Mouse (Mus musculus): ENCODE results near the gene Rln3.

Rln3 gene

DNA sequence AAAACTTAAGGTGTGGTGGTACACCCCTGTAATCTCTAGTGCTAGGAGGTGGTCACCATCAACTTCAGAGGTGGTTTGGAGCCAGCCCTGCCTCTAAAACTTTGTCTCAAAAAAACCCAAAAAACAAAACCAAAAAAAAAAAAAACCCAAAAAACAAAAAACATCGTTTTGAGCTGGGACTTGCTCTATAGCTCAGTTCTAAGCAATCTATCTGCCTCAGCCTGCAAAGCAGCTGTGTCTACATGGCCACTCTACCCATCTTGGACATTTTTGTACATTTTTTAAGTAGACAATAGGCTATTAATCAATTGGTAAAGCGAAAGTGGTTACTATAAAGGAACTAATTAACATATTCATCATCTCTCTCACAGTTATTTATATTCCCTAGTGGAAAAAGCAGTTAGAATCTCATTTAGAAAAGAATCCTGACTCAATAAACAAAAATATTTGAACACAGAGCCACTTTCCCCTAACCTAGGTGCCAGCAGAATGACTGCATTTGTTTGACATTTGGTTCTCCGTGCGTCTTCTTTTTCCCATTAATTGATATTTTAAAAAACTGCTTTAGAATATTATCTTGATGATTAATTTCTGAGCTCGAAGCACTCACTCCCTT lies 20.8 kb upstream of the Rln3 start:
- no peak for DNase-seq (ENCODE audit: low spot score in 2 of 2)

GRCm38 (mm10) chr8:84065037-84065436 lies 20.2 kb upstream of the Rln3 start, which contains the start of gene Gm10643:
Gene Gm10643, minus strand, starts transcription at chr8:84065137.
- DNase-seq (ENCODE audit: low spot score in 2 of 2), result no peak

DNA sequence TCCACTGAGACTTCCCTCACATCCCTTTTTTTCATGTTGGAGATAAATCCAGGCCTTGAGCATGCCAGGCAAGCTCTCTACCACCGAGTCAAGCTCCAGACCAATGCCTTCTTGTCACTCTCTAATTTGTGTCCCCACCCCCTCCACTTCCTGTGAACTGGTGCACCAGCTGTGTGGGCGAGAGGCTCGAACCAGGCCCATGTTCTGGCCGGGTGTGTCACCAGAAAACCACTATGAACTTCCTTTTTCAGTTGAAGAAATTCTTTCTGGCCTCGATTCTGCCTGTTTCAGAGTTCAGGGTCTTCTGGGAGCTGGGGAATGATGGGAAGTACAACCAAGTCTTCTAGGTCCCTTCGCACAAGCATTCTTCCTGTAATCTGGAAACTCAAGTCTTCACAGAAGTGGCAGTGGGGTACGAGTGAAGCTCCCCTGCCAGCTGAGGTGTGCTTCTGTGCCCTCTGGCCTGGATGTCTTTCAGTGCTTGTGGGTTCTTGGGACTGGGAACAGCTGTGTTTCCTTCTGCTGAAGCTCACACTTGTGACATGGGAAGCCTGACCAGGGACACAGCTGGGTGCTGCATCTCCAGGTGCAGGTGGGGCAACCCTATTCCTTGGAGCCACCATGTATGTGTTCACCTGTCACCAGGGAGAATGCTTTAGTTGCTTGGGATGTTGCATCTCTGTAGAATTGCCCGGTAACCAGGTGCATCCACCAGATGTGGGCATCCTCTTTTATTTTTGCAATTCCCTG lies 19.2 kb upstream of the Rln3 start:
- no peak for DNase-seq (ENCODE audit: low spot score in 2 of 2)

- no peak for DNase-seq (ENCODE audit: low spot score in 2 of 2)
Measured at GRCm38 (mm10) chr8:84060245-84060644, 15.4 kb upstream of the Rln3 start.

GRCm38 (mm10) chr8:84059226-84059625 lies 14.4 kb upstream of the Rln3 start:
- DNase-seq (ENCODE audit: low spot score in 2 of 2), result no peak

DNA sequence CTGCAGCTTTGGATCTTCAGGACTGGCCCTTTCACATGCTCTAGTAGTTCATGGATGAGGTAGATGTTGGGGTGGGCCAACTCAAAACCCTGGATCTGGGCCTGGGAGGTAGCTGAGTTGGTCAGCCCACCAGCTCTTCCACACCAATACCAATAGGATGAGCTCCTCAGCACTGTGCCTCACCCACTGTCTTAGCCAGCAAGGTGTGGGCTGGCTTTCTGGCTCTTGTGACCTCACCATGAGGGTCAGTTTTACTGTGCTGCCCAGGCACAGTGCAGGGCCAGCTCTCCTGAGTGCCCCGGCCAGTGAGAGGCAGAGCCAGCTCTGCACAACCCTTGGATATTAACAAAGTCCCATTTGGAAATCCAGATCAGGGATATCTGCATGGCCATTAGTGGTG lies 13.0 kb upstream of the Rln3 start:
- no peak for DNase-seq (ENCODE audit: low spot score in 2 of 2)

- DNase-seq (ENCODE audit: low spot score in 2 of 2), result no peak
Measured at GRCm38 (mm10) chr8:84053229-84053628, 8.4 kb upstream of the Rln3 start.

DNA sequence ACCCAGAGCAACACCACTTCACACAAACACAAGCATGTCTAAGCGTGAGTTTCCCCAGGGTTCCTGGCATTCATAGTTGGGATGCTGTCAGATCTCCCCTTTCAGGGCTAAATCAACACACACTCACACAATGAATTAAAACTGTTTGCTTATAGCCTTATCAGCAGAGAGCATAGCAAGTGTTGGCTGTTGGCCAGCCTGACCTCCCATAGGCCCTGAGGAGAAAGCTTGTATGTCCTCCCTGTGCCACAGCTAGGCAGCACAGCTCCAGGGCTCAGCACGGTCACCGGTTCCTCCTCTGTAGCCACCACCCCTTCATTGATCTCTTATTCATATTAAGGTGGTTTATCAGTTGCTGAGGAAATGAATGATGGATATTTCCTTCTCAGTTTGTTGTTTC lies 7.9 kb upstream of the Rln3 start:
- no peak for DNase-seq (ENCODE audit: low spot score in 2 of 2)

DNA sequence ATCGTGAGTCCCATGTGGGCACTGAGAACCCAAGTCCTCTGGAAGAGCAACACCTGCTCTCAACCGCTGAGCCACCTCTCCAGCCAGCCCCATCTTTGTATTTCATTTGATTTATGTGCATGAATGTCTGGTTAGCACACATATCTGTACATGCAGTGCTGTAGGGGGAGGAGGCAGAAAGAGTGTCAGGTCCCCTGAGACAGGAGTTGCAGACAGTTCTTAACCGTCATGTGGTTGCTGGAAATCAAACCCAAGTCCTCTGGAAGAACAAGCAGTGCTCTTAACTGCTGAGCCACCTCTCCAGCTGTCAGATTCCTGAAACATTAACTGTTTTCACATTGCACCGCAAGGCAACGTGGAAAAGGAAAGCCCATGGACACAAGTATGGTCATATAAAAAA lies 3.4 kb upstream of the Rln3 start:
- no peak for DNase-seq (ENCODE audit: low spot score in 2 of 2)

GRCm38 (mm10) chr8:84046505-84046904 lies 1.7 kb upstream of the Rln3 start:
- DNase-seq (ENCODE audit: low spot score in 2 of 2), result no peak

GRCm38 (mm10) chr8:84044103-84044502 lies 697 bp downstream of the Rln3 start:
- DNase-seq (ENCODE audit: low spot score in 2 of 2), result no peak

- no peak for DNase-seq (ENCODE audit: low spot score in 2 of 2)
Measured at GRCm38 (mm10) chr8:84042948-84043342, 1.9 kb downstream of the Rln3 start.

DNA sequence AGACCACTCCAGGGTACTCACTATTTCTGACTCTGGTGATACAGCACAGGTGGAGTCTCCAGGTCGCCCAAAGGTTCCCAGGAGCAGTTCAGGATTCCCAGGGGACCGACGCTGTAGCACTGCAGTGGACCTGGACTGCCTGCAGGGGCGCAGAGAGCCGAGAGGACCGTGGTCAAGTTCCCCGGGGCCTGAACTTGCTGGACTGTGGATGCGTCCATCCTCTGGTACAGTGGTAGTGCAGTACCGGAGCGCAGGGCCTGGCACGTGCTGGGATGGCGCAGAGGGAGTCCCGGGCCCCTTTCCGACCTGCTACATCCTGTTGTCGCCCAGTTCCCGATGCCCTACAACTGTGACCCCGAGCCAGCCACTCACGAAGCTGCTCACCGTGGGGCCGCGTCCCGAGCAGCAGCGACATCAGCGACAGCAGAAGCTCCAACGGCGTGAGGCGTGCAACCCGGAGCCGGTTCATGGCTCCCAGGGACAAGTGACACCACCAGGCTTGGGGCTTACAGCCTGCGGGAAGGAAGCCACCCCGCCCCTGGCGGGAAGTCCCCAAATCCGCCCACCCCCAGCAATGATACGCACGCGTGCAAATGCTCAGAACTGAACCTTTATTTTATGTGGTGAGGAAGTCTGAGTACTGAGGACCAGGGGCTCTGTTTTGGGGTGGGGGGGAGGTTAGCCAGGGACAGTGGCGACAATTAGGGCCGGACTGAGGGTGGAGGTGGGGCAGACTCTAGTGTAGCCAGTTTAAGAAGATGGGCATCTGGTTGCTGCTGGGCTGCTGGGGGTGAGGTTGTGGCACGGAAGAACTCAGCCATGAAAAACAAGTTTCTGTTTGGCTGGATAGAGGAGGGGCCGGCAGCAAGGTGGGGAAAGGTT lies 2.5 kb downstream of the Rln3 start, which contains the start of gene Il27ra:
Il27ra (minus strand) TSS at position 524 of the 882 bp plus-strand sequence.
- peak in 1 of 2 experiments; percentile 20 for DNase-seq (ENCODE audit: low spot score in 2 of 2)

- peak; percentile 58 to 68 for DNase-seq (ENCODE audit: low spot score in 2 of 2)
Measured at GRCm38 (mm10) chr8:84039050-84039449, 5.8 kb downstream of the Rln3 start.

DNA sequence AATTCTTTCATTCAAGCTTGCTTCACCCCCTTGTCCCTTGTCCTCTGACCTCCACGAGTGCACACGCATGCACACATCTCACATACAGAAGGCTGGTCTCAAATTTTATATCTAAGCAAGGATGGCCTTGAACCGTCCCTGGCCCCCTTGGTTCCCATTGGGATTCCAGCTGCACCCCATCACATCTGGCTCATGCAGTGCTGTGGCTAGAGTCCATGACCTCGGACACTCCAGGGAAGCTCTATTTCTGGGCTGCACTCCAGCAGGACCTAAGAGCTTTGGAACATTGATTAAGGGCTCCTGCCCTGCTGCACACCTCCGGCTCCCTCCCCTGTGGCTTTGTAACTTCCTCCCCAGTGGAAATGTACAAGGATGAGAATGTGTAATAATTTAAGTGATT lies 6.8 kb downstream of the Rln3 start:
- no peak for DNase-seq (ENCODE audit: low spot score in 2 of 2)

DNA sequence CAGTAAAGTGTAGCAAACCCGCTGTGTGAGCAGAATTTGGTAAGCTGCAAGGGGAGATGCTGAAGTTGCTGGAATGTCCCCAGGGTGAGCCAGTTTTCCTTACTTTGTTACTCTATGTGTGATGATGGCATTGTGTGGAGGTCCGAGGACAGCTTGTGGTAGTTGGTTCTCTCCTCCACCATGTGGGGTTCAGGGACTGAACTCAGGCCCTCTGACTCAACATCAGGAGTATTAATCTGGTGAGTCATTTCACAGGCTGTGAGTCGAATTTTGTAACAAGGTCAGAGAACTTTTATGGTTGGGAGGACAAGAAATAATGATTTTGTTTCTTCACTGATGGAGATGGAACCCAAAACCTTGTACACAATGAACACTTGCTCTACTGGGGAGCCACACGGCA lies 12.0 kb downstream of the Rln3 start:
- no peak for DNase-seq (ENCODE audit: low spot score in 2 of 2)

GRCm38 (mm10) chr8:84029272-84029671 lies 15.5 kb downstream of the Rln3 start:
- no peak for DNase-seq (ENCODE audit: low spot score in 2 of 2)

- no peak for DNase-seq (ENCODE audit: low spot score in 2 of 2)
Measured at GRCm38 (mm10) chr8:84027449-84027848, 17.4 kb downstream of the Rln3 start.

- no peak for DNase-seq (ENCODE audit: low spot score in 2 of 2)
Measured at GRCm38 (mm10) chr8:84025863-84026262, 18.9 kb downstream of the Rln3 start.

GRCm38 (mm10) chr8:84024171-84024570 lies 20.6 kb downstream of the Rln3 start:
- no peak for DNase-seq (ENCODE audit: low spot score in 2 of 2)

DNA sequence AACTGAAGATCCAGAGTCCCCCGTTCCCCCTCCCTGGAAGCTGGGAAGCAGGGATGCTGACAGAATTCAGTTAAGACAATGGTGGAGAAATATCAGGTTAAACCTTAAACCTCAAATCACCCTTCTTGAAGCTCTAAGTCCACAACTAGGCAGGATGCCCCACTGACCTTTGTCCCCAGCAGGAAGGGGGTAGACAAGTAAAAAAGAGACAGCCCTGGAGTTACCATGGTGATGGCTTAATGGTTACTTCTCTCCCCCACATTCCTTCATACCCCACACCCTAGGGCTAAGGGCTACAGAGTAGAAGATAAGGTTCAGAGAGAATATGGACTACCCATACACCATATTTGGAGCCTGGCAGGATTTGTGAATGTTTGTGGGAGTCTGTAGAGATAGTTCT lies 21.2 kb downstream of the Rln3 start:
- DNase-seq (ENCODE audit: low spot score in 2 of 2), result no peak

- no peak for DNase-seq (ENCODE audit: low spot score in 2 of 2)
Measured at GRCm38 (mm10) chr8:84023085-84023484, 21.7 kb downstream of the Rln3 start.

All from frontal cortex, postnatal 25 days (tissue).